Mouse (Mus musculus) T-helper 1 cell (primary cell): ENCODE measurements around the gene Ptprm.

ENCODE experiments used
- in situ Hi-C: fragments of 300-600 bp; cut with MboI, MseI; formaldehyde crosslinking; loops from one replicate; pipeline ENCODE4 v1.15.1; 2025; ENCODE audit warnings: high pct_unique_total_duplicates

The Ptprm gene

GRCm38 (mm10) chr17:67073580-67073979 lies 280.7 kb downstream of the Ptprm start:
- in situ Hi-C loops: no loop called here

GRCm38 (mm10) chr17:67073139-67073538 lies 281.1 kb downstream of the Ptprm start:
- in situ Hi-C loops: no loop called here

GRCm38 (mm10) chr17:67071231-67072009 lies 282.8 kb downstream of the Ptprm start:
- in situ Hi-C loops: no loop called here

- in situ Hi-C loops: no loop called here
These were observed 290.6 kb downstream of the Ptprm start for GRCm38 (mm10) chr17:67063611-67064010.

- in situ Hi-C loops: no loop called here
These were observed 298.6 kb downstream of the Ptprm start for GRCm38 (mm10) chr17:67055681-67056080.

- in situ Hi-C loops: no loop called here
These were observed 300.1 kb downstream of the Ptprm start for GRCm38 (mm10) chr17:67054202-67054601.

GRCm38 (mm10) chr17:67052624-67053314 lies 301.5 kb downstream of the Ptprm start:
- in situ Hi-C loops: no loop called here

- in situ Hi-C loops: no loop called here
These were observed 306.6 kb downstream of the Ptprm start for GRCm38 (mm10) chr17:67047697-67048096.

- in situ Hi-C loops: no loop called here
These were observed 315.7 kb downstream of the Ptprm start for GRCm38 (mm10) chr17:67038558-67038957.

- in situ Hi-C loops: no loop called here
These were observed 320.7 kb downstream of the Ptprm start for GRCm38 (mm10) chr17:67033547-67033946.

- in situ Hi-C loops: no loop called here
These were observed 322.2 kb downstream of the Ptprm start for GRCm38 (mm10) chr17:67032021-67032420.

- in situ Hi-C loops: no loop called here
These were observed 322.9 kb downstream of the Ptprm start for GRCm38 (mm10) chr17:67031341-67031740.

- in situ Hi-C loops: loop anchor here (10.0 kb wide), 1 partner anchor 168 kb away; no protein-coding TSS in a partner anchor
These were observed 327.0 kb downstream of the Ptprm start for GRCm38 (mm10) chr17:67027274-67027673.

GRCm38 (mm10) chr17:67016501-67016900 lies 337.8 kb downstream of the Ptprm start:
- in situ Hi-C loops: no loop called here

GRCm38 (mm10) chr17:67013217-67013616 lies 341.0 kb downstream of the Ptprm start:
- in situ Hi-C loops: no loop called here

GRCm38 (mm10) chr17:67011836-67012583 lies 342.2 kb downstream of the Ptprm start:
- in situ Hi-C loops: no loop called here

GRCm38 (mm10) chr17:67010136-67010535 lies 344.1 kb downstream of the Ptprm start:
- in situ Hi-C loops: no loop called here

- in situ Hi-C loops: no loop called here
These were observed 346.1 kb downstream of the Ptprm start for GRCm38 (mm10) chr17:67008137-67008536.

- in situ Hi-C loops: no loop called here
These were observed 347.4 kb downstream of the Ptprm start for GRCm38 (mm10) chr17:67006740-67007385.

- in situ Hi-C loops: no loop called here
These were observed 357.4 kb downstream of the Ptprm start for GRCm38 (mm10) chr17:66996882-66997281.

- in situ Hi-C loops: no loop called here
These were observed 358.2 kb downstream of the Ptprm start for GRCm38 (mm10) chr17:66996016-66996415.

- in situ Hi-C loops: no loop called here
These were observed 362.4 kb downstream of the Ptprm start for GRCm38 (mm10) chr17:66991815-66992214.
